Mouse (Mus musculus) heart, embryonic 11.5 days (tissue): Measurements from ENCODE around the gene Tmco3. TPM values are rescaled to one million over a fixed set of nuclear protein-coding genes. Genes with fewer than 3 reads are reported as not detected.
A peak's percentile ranks its signal among the peaks of the same experiment; 100 is the strongest.
"Not testable (repeated sequence)": the region's sequence is repeated elsewhere in the genome, so short reads cannot be mapped to it uniquely, and the experiment has no call there.

Experiments used
- ATAC-seq: fragments of 200-750 bp; cut with Nextera tagmentation; replicated peaks from 2 replicates; pipeline ENCODE4 v1.8.0; 2017; ENCODE audit warnings: moderate library complexity; ENCODE audit not compliant: insufficient number of reproducible peaks, low FRiP score, low TSS enrichment
- H3K27ac ChIP-seq: fragments of 300-500 bp; sonication (generic); 2 replicates; pipeline ENCODE4 v1.5.1; 2014; ENCODE audit warnings: mild to moderate bottlenecking, low read depth, low read length
- H3K27me3 ChIP-seq: fragments of 300-500 bp; sonication (generic); 2 replicates; pipeline ENCODE4 v1.6.1; 2014; ENCODE audit warnings: mild to moderate bottlenecking, low read length, mixed read lengths; ENCODE audit not compliant: control insufficient read depth, insufficient read depth
- H3K36me3 ChIP-seq: fragments of 300-500 bp; sonication (generic); 2 replicates; pipeline ENCODE4 v1.6.1; 2014; ENCODE audit warnings: mild to moderate bottlenecking, low read length, moderate library complexity, mixed read lengths; ENCODE audit not compliant: control insufficient read depth, insufficient read depth
- H3K4me1 ChIP-seq: fragments of 300-500 bp; sonication (generic); 2 replicates; pipeline ENCODE4 v1.6.1; 2014; ENCODE audit warnings: low read length; ENCODE audit not compliant: control insufficient read depth, insufficient read depth
- H3K4me2 ChIP-seq: fragments of 300-500 bp; sonication (generic); 2 replicates; pipeline ENCODE4 v1.6.1; 2014; ENCODE audit warnings: mild to moderate bottlenecking, moderate library complexity
- H3K4me3 ChIP-seq: fragments of 300-500 bp; sonication (generic); 2 replicates; pipeline ENCODE4 v1.5.1; 2014; ENCODE audit warnings: low read depth, low read length
- H3K9ac ChIP-seq: fragments of 300-500 bp; sonication (generic); 2 replicates; pipeline ENCODE4 v1.6.1; 2014; ENCODE audit warnings: mild to moderate bottlenecking, low read depth, low read length, moderate library complexity
- H3K9me3 ChIP-seq: fragments of 300-500 bp; sonication (generic); replicated peaks from 2 replicates; pipeline ENCODE4 v1.6.1; 2016; ENCODE audit warnings: low read length; ENCODE audit not compliant: control insufficient read depth
- WGBS: fragments of 180-500 bp; shearing (Covaris S2); extraction: QIAGEN DNeasy Blood & Tissue Kit; methylation state at CpG from one replicate; pipeline ENCODE4 v1.1.7; 2014; ENCODE audit not compliant: insufficient replicate concordance; 5-methylcytosine and 5-hydroxymethylcytosine counted together
- polyA plus RNA-seq: library from polyadenylated mRNA; unstranded; fragments of >200 nt; fragmentation: Nextera tagmentation; extraction: Ambion mirVana; gene quantifications from 2 replicates; pipeline ENCODE4 v1.2.1, GENCODE M21; 2014

The Tmco3 gene
- polyA plus RNA-seq, 1 experiment from 2014 or later = 34.4 TPM

DNA sequence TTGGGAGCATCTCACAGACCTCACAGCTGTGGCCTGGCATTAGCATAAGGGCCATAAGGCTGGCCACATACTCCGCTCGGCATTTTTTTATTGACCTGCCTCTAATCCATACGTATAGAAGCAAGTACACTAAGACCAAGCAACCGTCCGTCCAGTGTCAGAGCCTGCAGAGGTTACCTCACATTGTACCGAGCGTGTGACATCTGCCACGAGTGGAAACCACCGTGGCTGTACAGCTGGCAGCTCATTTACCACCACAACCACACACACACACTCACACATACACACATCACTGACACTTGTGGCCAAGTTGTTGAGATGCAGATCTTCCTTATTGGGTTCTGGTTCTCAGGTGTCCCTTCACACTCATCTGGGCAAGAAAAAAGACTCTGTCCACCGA lies 28.7 kb downstream of the Tmco3 start:
- WGBS = 87% methylated on average over 10 of the region's 10 CpGs
- Histone ChIP-seq H3K4me3 (no peak overlapping the region), H3K4me1 (peaks cover 5% of the 10 kb centered on the region), H3K36me3 (no peaks in the 10 kb centered on the region), H3K9me3 (no peaks in the 10 kb centered on the region), H3K9ac (no peak overlapping the region), H3K4me2 (no peak overlapping the region), H3K27ac (no peak overlapping the region), H3K27me3 (no peaks in the 10 kb centered on the region)
- no peak for ATAC-seq

DNA sequence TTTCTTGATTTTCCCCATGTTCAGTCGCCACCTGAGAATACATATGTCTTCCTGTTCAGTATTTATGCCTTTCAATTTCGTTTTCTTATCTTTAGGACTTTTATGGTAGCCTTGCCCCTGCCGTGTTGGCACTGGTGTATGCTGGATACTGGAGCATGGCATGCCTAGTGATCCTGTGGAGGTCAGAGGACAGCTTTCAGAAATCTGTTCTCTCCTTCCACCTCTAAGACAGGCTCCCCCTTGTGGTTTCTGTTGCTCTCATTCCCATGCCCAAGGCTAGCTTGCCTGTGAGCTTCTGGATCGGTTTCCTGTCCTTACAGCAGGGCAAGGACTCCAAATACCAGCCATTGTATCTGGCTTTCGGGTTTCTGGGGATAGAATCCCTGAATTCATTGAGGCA lies 38.6 kb downstream of the Tmco3 start:
- no peaks in the 10 kb centered on the region for H3K36me3 ChIP-seq
- WGBS = 35% methylated on average over 5 of the region's 5 CpGs

DNA sequence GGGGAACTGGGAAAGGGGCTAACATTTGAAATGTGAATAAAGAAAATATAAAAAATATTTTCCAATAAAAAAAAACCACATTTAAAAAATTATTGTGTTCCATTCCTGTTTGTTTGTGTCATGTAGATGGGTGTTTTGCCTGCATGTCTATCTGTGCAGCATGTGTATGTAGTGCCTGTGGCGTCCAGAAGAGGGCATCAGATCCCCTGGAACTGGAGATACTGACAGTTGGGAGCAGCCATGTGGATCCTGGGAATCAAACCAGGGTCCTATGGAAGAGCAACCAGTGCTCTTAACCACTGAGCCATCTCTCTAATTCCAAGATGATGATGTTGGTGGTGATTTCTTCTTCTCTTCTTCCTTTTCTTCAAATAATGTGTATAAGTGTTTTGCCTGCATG lies 46.7 kb downstream of the Tmco3 start:
- Histone ChIP-seq H3K27me3 (no peaks in the 10 kb centered on the region), H3K9me3 (no peaks in the 10 kb centered on the region), H3K4me2 (no peak overlapping the region), H3K4me1 (0 out of 2 replicates have a peak, but pooled peaks cover 2% of the 10 kb centered on the region), H3K4me3 (no peak overlapping the region), H3K9ac (no peak overlapping the region), H3K36me3 (no peaks in the 10 kb centered on the region), H3K27ac (no peak overlapping the region)
- WGBS = 47% methylated on average over 1 of the region's 1 CpGs
- no peak for ATAC-seq

More for the DNA sequence above, 38.6 kb downstream of the Tmco3 start:
- Histone ChIP-seq H3K4me1 (no peaks in the 10 kb centered on the region), H3K27ac (no peak overlapping the region), H3K4me2 (no peak overlapping the region), H3K9me3 (no peaks in the 10 kb centered on the region), H3K4me3 (no peak overlapping the region), H3K27me3 (no peaks in the 10 kb centered on the region), H3K9ac (no peak overlapping the region)
- no peak for ATAC-seq

DNA sequence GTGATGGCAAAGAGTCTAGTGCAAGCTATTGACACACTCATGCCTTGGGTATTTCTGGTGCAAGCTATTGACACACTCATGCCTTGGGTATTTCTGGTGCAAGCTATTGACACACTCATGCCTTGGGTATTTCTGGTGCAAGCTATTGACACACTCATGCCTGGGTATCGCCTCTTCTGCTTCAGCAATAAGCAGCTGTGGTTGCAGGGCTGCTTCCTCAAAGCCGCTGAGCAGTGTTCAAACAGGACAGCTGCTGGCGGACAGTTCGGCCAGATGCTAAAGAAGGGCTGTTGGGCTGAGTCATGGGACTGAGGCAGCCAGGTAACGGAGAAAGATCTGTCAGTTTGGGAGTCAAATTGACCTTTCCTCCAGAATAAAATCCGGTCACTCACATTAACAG lies 49.3 kb downstream of the Tmco3 start:
- H3K9me3 ChIP-seq, H3K9ac ChIP-seq, H3K36me3 ChIP-seq, H3K4me3 ChIP-seq, H3K27me3 ChIP-seq, H3K4me2 ChIP-seq, ATAC-seq, H3K27ac ChIP-seq: not testable (repeated sequence)
- 82% methylated on average over 6 of the region's 6 CpGs for WGBS
- peaks cover 12% of the 10 kb centered on the region for H3K4me1 ChIP-seq

DNA sequence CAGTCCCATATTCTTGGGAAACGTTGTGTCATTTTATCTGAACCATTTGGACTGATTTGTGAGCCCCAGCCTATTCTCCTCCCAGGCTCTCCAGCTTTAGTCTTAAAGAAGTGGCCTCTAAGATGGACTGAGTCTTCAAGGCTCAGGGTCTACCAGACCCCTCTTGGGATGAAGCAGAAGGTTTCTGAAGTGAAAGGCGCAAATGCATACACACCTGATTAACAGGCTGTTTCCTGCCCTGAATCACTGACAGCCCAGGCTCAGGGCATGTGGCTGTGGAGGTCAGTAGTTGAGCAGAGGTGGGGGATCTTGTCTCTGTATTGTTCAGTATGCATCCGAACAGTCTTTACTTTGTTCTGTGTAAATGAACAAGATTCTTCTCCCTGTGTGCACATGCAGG lies 49.7 kb downstream of the Tmco3 start:
- 71% methylated on average over 3 of the region's 3 CpGs for WGBS
- Histone ChIP-seq H3K27ac (no peak overlapping the region), H3K4me2 (peak overlapping the region; percentile 83), H3K27me3 (no peaks in the 10 kb centered on the region), H3K4me1 (peaks cover 16% of the 10 kb centered on the region), H3K4me3 (peak overlapping the region; percentile 84; the same call in 1 of the 2 replicates), H3K36me3 (peaks cover 7% of the 10 kb centered on the region), H3K9ac (peak overlapping the region; percentile 85; the same call in 1 of the 2 replicates), H3K9me3 (no peaks in the 10 kb centered on the region)
- ATAC-seq = no peak

DNA sequence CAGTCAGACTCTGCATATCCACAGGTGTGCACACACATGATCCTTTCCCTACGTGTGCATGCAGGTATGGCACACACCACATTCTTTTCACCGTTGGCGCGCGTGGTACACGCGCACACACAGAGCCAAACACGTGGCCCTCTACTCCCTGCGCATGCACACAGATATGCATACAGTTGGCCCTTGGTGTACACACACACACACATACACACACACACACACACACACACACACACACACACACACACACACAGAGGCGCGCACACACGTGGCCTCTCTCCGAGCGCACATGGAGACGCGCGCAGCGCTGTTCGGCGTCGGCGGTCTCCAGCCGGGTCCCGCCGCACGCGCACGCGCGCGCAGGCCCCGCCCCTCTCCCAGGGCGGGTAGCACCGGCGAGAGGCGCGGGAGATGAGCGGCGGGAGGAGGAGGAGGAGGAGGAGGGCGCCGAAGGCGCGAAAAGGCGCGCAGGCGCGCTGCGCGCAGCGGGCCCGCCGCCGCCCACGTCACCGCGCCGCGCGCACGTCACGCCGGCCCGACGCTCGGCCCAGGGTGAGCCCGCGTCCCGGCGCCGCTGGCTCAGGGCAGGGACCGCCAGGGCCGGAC lies 50.4 kb downstream of the Tmco3 start, which contains the start of gene Tfdp1:
Gene Tfdp1, plus strand, starts transcription at position 497 of the 606 bp plus-strand sequence.
- Histone ChIP-seq H3K4me2 (peak within 1 kb of the TSS; percentile 83), H3K9me3 (no peaks in the 10 kb centered on the region), H3K9ac (peak within 1 kb of the TSS; percentile 85), H3K36me3 (peaks cover 9% of the 10 kb centered on the region), H3K4me3 (peak within 1 kb of the TSS; percentile 84), H3K27me3 (no peaks in the 10 kb centered on the region), H3K4me1 (peaks cover 16% of the 10 kb centered on the region), H3K27ac (peak within 1 kb of the TSS; percentile 58)
- ATAC-seq = peak; percentile 89
- 2% methylated on average over 62 of the region's 72 CpGs for WGBS

DNA sequence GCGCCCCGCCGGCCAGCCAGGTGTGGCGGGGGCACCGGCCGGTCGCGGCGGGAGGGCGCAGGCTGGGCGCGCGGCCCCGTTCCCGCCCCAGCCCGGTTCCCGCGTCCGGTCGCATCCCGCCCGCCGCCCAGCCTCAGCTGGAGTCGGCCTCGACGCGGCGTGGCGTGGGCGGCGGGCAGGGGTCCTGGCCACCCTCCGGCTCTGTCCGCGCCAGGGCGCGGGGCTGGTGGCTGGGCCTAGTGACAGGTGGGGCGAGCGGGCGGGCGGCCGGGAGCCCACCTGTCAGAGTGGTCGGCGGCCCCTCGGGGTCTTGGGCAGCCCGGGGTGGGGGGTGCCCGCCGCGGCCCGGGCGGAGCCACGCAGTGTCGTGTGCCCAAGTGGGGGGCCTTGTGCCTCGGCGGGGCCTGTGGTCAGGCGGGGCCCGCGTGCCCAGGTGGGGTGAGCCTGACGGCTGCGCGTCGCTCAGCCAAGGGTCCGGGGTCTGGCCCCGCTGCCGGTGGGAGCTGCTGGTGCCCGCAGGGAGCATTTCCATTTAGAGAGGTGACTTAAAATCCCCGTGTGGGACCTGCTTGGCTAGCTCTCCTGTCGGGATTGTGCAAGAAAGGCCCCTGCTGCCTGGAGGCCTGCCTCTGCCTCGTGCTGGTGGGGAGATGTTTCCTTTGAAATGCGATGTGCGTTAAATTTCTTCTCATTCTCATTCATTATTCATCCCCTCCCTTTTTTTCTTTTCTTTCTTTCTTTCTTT lies 51.1 kb downstream of the Tmco3 start:
- peaks cover 16% of the 10 kb centered on the region for H3K4me1 ChIP-seq
- WGBS = 2% methylated on average over 45 of the region's 70 CpGs
- peak overlapping the region; percentile 84 for H3K4me3 ChIP-seq
- peak overlapping the region; percentile 83 for H3K4me2 ChIP-seq
- no peaks in the 10 kb centered on the region for H3K9me3 ChIP-seq
- H3K36me3 ChIP-seq = peaks cover 14% of the 10 kb centered on the region
- peak overlapping the region; percentile 85 for H3K9ac ChIP-seq
- H3K27ac ChIP-seq = peak overlapping the region; percentile 58
- ATAC-seq = peak; percentile 63
- H3K27me3 ChIP-seq = no peaks in the 10 kb centered on the region

DNA sequence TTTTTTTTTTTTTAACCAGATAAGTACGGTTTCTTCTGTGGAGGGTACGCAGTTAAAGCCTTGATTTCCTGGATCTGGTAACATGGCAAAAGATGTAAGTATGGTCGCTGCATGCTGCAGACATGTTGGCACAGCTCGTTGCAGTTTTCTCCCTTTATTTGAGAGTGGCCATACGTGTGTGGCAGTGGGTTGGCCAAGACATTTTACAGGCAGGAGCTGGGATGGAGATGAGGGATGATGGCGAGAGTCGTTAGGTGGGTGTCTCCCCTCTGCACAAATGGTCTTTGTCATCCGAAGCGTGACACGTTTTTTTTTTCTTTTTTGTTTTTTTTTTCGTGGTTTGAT lies 51.6 kb downstream of the Tmco3 start:
- no peak for ATAC-seq
- peaks cover 16% of the 10 kb centered on the region for H3K4me1 ChIP-seq
- no peaks in the 10 kb centered on the region for H3K27me3 ChIP-seq
- peak overlapping the region; percentile 83 for H3K4me2 ChIP-seq
- H3K36me3 ChIP-seq = peaks cover 19% of the 10 kb centered on the region
- WGBS = 10% methylated on average over 11 of the region's 11 CpGs
- peak overlapping the region; percentile 85 for H3K9ac ChIP-seq
- no peaks in the 10 kb centered on the region for H3K9me3 ChIP-seq
- peak overlapping the region; percentile 84 for H3K4me3 ChIP-seq
- H3K27ac ChIP-seq = no peak overlapping the region
